Mouse (Mus musculus) cerebellum, adult 2 months (tissue): ENCODE measurements around the gene Csrp3.

Experiments
- CTCF ChIP-seq: fragments of 200-500 bp; IDR thresholded peaks from 2 replicates; pipeline ENCODE4 v1.5.1; 2011; ENCODE audit warnings: low read depth, mild to moderate bottlenecking, control low read depth, low read length, moderate library complexity, borderline replicate concordance; ENCODE audit not compliant: insufficient read depth
- POLR2A ChIP-seq: fragments of 200-500 bp; IDR thresholded peaks from 2 replicates; pipeline ENCODE4 v1.6.1; 2011; ENCODE audit warnings: low read length, control low read depth, borderline replicate concordance; ENCODE audit not compliant: insufficient read depth

DNA sequence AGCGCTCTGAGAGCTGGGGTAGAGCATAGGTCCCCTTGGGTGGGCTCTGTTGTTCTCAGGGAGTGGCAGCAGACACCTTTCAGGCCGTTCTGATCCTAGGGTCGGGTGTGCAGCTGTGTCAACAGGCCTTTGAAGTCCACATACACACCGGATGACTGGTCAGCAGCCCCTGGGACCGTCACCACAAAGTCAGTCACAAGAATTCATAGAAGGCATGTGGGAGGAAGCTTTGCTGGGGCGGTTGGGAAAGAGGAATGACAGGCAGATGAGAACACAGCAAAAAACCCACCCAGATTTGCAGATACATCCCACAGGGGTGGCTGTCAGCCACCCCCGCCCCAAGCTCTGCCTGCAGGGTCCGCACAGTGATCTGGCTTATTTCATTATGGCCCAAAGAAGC lies 40.1 kb upstream of the Csrp3 start:
- TF ChIP-seq CTCF: no peak
- no peak for TF ChIP-seq POLR2A
